Mouse (Mus musculus): ENCODE results near the gene Cpne4. TPM values are rescaled to one million over a fixed set of nuclear protein-coding genes. Genes with fewer than 3 reads are reported as not detected.

Gene Cpne4
- polyA plus RNA-seq, 1 experiment = 0.24 TPM

GRCm38 (mm10) chr9:104895360-104895759 is 348.3 kb downstream of the Cpne4 start:
- H3K27ac ChIP-seq (ENCODE audit: insufficient read depth, low read depth, low read length) = no peak overlapping the region
- H3K27me3 ChIP-seq (ENCODE audit: control insufficient read depth, insufficient read depth, low read length) = no peaks in the 10 kb centered on the region; the same call in 1 of the 2 replicates
- H3K4me3 ChIP-seq (ENCODE audit: low read depth, low read length) = no peak overlapping the region
- 49% methylated on average over 4 of the region's 4 CpGs for WGBS
- no peaks in the 10 kb centered on the region for H3K4me1 ChIP-seq (ENCODE audit: control insufficient read depth, insufficient read depth, insufficient read length, low read length)
- no peaks in the 10 kb centered on the region for H3K36me3 ChIP-seq (ENCODE audit: control insufficient read depth, insufficient read depth, low read length)
- TF ChIP-seq CTCF (IDR thresholded peaks at IDR 0.05; ENCODE audit: extremely low read depth, insufficient read length, insufficient replicate concordance, low read depth, low read length) = no peak
- no peak for TF ChIP-seq POLR2A (IDR thresholded peaks at IDR 0.05; ENCODE audit: low read depth, low read length)

GRCm38 (mm10) chr9:104901118-104901517 is 354.0 kb downstream of the Cpne4 start:
- no peaks in the 10 kb centered on the region for H3K27me3 ChIP-seq (ENCODE audit: control insufficient read depth, insufficient read depth, low read length)
- H3K36me3 ChIP-seq (ENCODE audit: control insufficient read depth, insufficient read depth, low read length) = no peaks in the 10 kb centered on the region
- no peak overlapping the region for H3K27ac ChIP-seq (ENCODE audit: insufficient read depth, low read depth, low read length)
- WGBS = 22% methylated on average over 6 of the region's 6 CpGs
- TF ChIP-seq CTCF (IDR thresholded peaks at IDR 0.05; ENCODE audit: extremely low read depth, insufficient read length, insufficient replicate concordance, low read depth, low read length) = no peak
- TF ChIP-seq POLR2A (IDR thresholded peaks at IDR 0.05; ENCODE audit: low read depth, low read length) = no peak
- H3K4me3 ChIP-seq (ENCODE audit: low read depth, low read length) = no peak overlapping the region
- H3K4me1 ChIP-seq (ENCODE audit: control insufficient read depth, insufficient read depth, insufficient read length, low read length) = no peaks in the 10 kb centered on the region

GRCm38 (mm10) chr9:104901827-104902226 is 354.7 kb downstream of the Cpne4 start:
- no peaks in the 10 kb centered on the region for H3K27me3 ChIP-seq (ENCODE audit: control insufficient read depth, insufficient read depth, low read length)
- no peak overlapping the region for H3K4me3 ChIP-seq (ENCODE audit: low read depth, low read length)
- no peak overlapping the region for H3K27ac ChIP-seq (ENCODE audit: insufficient read depth, low read depth, low read length)
- no peaks in the 10 kb centered on the region for H3K4me1 ChIP-seq (ENCODE audit: control insufficient read depth, insufficient read depth, insufficient read length, low read length)
- TF ChIP-seq CTCF (IDR thresholded peaks at IDR 0.05; ENCODE audit: extremely low read depth, insufficient read length, insufficient replicate concordance, low read depth, low read length) (no peak), POLR2A (IDR thresholded peaks at IDR 0.05; ENCODE audit: low read depth, low read length) (no peak)
- no peaks in the 10 kb centered on the region for H3K36me3 ChIP-seq (ENCODE audit: control insufficient read depth, insufficient read depth, low read length)
- WGBS = 51% methylated on average over 2 of the region's 2 CpGs

- no peak overlapping the region for H3K27ac ChIP-seq (ENCODE audit: insufficient read depth, low read depth, low read length)
Measured at GRCm38 (mm10) chr9:104912686-104913085, 365.6 kb downstream of the Cpne4 start.

GRCm38 (mm10) chr9:104913327-104913726 is 366.2 kb downstream of the Cpne4 start:
- no peaks in the 10 kb centered on the region for H3K36me3 ChIP-seq (ENCODE audit: control insufficient read depth, insufficient read depth, low read length)
- H3K4me1 ChIP-seq (ENCODE audit: control insufficient read depth, insufficient read depth, insufficient read length, low read length) = no peaks in the 10 kb centered on the region
- no peak for TF ChIP-seq POLR2A (IDR thresholded peaks at IDR 0.05; ENCODE audit: low read depth, low read length)
- no peak for TF ChIP-seq CTCF (IDR thresholded peaks at IDR 0.05; ENCODE audit: extremely low read depth, insufficient read length, insufficient replicate concordance, low read depth, low read length)
- 87% methylated on average over 2 of the region's 2 CpGs for WGBS
- H3K27me3 ChIP-seq (ENCODE audit: control insufficient read depth, insufficient read depth, low read length) = no peaks in the 10 kb centered on the region
- H3K4me3 ChIP-seq (ENCODE audit: low read depth, low read length) = no peak overlapping the region
- no peak overlapping the region for H3K27ac ChIP-seq (ENCODE audit: insufficient read depth, low read depth, low read length)

More at GRCm38 (mm10) chr9:104912686-104913085, 365.6 kb downstream of the Cpne4 start:
- no peaks in the 10 kb centered on the region for H3K36me3 ChIP-seq (ENCODE audit: control insufficient read depth, insufficient read depth, low read length)
- no peaks in the 10 kb centered on the region for H3K27me3 ChIP-seq (ENCODE audit: control insufficient read depth, insufficient read depth, low read length)
- no peaks in the 10 kb centered on the region for H3K4me1 ChIP-seq (ENCODE audit: control insufficient read depth, insufficient read depth, insufficient read length, low read length)
- H3K4me3 ChIP-seq (ENCODE audit: low read depth, low read length) = no peak overlapping the region
- TF ChIP-seq POLR2A (IDR thresholded peaks at IDR 0.05; ENCODE audit: low read depth, low read length) (no peak), CTCF (IDR thresholded peaks at IDR 0.05; ENCODE audit: extremely low read depth, insufficient read length, insufficient replicate concordance, low read depth, low read length) (no peak)
- 43% methylated on average over 2 of the region's 2 CpGs for WGBS

GRCm38 (mm10) chr9:104921197-104921596 is 374.1 kb downstream of the Cpne4 start:
- H3K4me3 ChIP-seq (ENCODE audit: low read depth, low read length) = no peak overlapping the region
- no peak overlapping the region for H3K27ac ChIP-seq (ENCODE audit: insufficient read depth, low read depth, low read length)
- no peak for TF ChIP-seq CTCF (IDR thresholded peaks at IDR 0.05; ENCODE audit: extremely low read depth, insufficient read length, insufficient replicate concordance, low read depth, low read length)
- TF ChIP-seq POLR2A (IDR thresholded peaks at IDR 0.05; ENCODE audit: low read depth, low read length) = no peak
- 90% methylated on average over 4 of the region's 4 CpGs for WGBS
- H3K27me3 ChIP-seq (ENCODE audit: control insufficient read depth, insufficient read depth, low read length) = no peaks in the 10 kb centered on the region
- no peaks in the 10 kb centered on the region for H3K4me1 ChIP-seq (ENCODE audit: control insufficient read depth, insufficient read depth, insufficient read length, low read length)
- no peaks in the 10 kb centered on the region for H3K36me3 ChIP-seq (ENCODE audit: control insufficient read depth, insufficient read depth, low read length)

GRCm38 (mm10) chr9:104922051-104922450 is 375.0 kb downstream of the Cpne4 start:
- Histone ChIP-seq H3K4me1 (ENCODE audit: control insufficient read depth, insufficient read depth, insufficient read length, low read length) (no peaks in the 10 kb centered on the region), H3K27ac (ENCODE audit: insufficient read depth, low read depth, low read length) (no peak overlapping the region), H3K36me3 (ENCODE audit: control insufficient read depth, insufficient read depth, low read length) (no peaks in the 10 kb centered on the region), H3K27me3 (ENCODE audit: control insufficient read depth, insufficient read depth, low read length) (no peaks in the 10 kb centered on the region), H3K4me3 (ENCODE audit: low read depth, low read length) (no peak overlapping the region)
- WGBS = 56% methylated on average over 2 of the region's 2 CpGs
- TF ChIP-seq CTCF (IDR thresholded peaks at IDR 0.05; ENCODE audit: extremely low read depth, insufficient read length, insufficient replicate concordance, low read depth, low read length) (no peak), POLR2A (IDR thresholded peaks at IDR 0.05; ENCODE audit: low read depth, low read length) (no peak)
